Mouse (Mus musculus): Measurements from ENCODE around the gene Diras1. TPM values are rescaled to one million over a fixed set of nuclear protein-coding genes. Genes with fewer than 3 reads are reported as not detected.

The Diras1 gene
- polyA plus RNA-seq, 1 experiment from 2014 or later, result 8.7 TPM

GRCm38 (mm10) chr10:81025047-81025621 is 328 bp downstream of the Diras1 start:
- peak overlapping the region; percentile 48 for H3K4me3 ChIP-seq (replicated peaks)
- peak; percentile 63 for ATAC-seq (ENCODE audit: low FRiP score)
- peaks cover 2% of the 10 kb centered on the region for H3K36me3 ChIP-seq (replicated peaks)
- no peaks in the 10 kb centered on the region for H3K9me3 ChIP-seq
- no peak overlapping the region for H3K27ac ChIP-seq
- H3K9ac ChIP-seq, result peak overlapping the region; percentile 64
- H3K4me1 ChIP-seq, result peaks cover 13% of the 10 kb centered on the region
- peak overlapping the region; percentile 79 for H3K4me2 ChIP-seq
- peaks cover 56% of the 10 kb centered on the region for H3K27me3 ChIP-seq
- WGBS, result under 1% methylated on average over 32 of the region's 43 CpGs

- no peak overlapping the region for H3K27ac ChIP-seq
- H3K27me3 ChIP-seq, result peaks cover 56% of the 10 kb centered on the region
- peak overlapping the region; percentile 64; the same call in 1 of the 2 replicates for H3K9ac ChIP-seq
- H3K36me3 ChIP-seq (replicated peaks), result no peaks in the 10 kb centered on the region
- H3K9me3 ChIP-seq, result no peaks in the 10 kb centered on the region
- peak overlapping the region; percentile 48 for H3K4me3 ChIP-seq (replicated peaks)
- peak; percentile 5; the same call in 1 of the 2 replicates for ATAC-seq (ENCODE audit: low FRiP score)
- 77% methylated on average over 5 of the region's 5 CpGs for WGBS
- peak overlapping the region; percentile 79 for H3K4me2 ChIP-seq
- peaks cover 13% of the 10 kb centered on the region for H3K4me1 ChIP-seq
These were observed 1.0 kb downstream of the Diras1 start for GRCm38 (mm10) chr10:81024346-81024937.

- Histone ChIP-seq H3K27me3 (peaks cover 56% of the 10 kb centered on the region), H3K27ac (no peak overlapping the region), H3K9me3 (no peaks in the 10 kb centered on the region), H3K9ac (no peak overlapping the region), H3K4me2 (no peak overlapping the region), H3K36me3 (replicated peaks) (no peaks in the 10 kb centered on the region), H3K4me3 (replicated peaks) (no peak overlapping the region), H3K4me1 (peaks cover 11% of the 10 kb centered on the region)
- 68% methylated on average over 8 of the region's 8 CpGs for WGBS
- no peak for ATAC-seq (ENCODE audit: low FRiP score)
These were observed 2.7 kb downstream of the Diras1 start for GRCm38 (mm10) chr10:81022744-81023143.

DNA sequence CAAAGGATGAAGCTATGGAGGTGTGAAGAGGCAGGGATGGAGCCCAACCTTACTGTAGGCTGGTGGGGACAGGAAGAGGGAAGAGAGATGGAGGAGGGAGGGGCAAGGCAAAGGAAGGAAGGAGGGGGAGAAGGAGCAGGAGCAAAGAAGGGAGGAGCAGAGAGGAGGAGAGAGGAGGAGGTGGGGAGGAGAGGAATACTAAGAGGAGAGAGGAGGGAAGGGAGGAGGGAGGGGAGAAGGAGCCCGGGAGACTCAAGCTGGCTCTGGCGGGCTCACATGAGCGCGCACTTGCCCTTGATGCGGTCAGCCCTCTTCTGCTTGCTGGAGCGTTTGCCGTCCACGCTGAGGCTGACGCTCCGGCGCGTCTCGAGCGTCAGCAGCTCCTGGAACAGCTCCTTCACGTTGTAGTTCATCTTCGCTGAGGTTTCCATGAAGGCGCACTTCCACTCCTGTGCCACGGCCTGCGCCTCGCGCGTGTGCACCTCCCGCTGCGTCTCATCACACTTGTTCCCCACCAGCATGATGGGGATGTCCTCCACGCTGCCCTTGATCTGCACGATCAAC is 3.8 kb downstream of the Diras1 start:
- Histone ChIP-seq H3K4me2 (no peak overlapping the region), H3K4me3 (replicated peaks) (no peak overlapping the region)
- 24% methylated on average over 26 of the region's 26 CpGs for WGBS

GRCm38 (mm10) chr10:81020207-81020606 is 5.3 kb downstream of the Diras1 start:
- H3K27me3 ChIP-seq, result peaks cover 43% of the 10 kb centered on the region
- no peak overlapping the region for H3K27ac ChIP-seq
- no peaks in the 10 kb centered on the region for H3K9me3 ChIP-seq
- no peaks in the 10 kb centered on the region for H3K36me3 ChIP-seq (replicated peaks)
- ATAC-seq (ENCODE audit: low FRiP score), result no peak
- H3K4me1 ChIP-seq, result peaks cover 9% of the 10 kb centered on the region
- no peak overlapping the region for H3K4me2 ChIP-seq
- 55% methylated on average over 2 of the region's 2 CpGs for WGBS
- H3K4me3 ChIP-seq (replicated peaks), result no peak overlapping the region
- H3K9ac ChIP-seq, result no peak overlapping the region

More for the DNA sequence above, 3.8 kb downstream of the Diras1 start:
- H3K4me1 ChIP-seq, result peaks cover 11% of the 10 kb centered on the region
- no peak overlapping the region for H3K9ac ChIP-seq
- H3K27ac ChIP-seq, result no peak overlapping the region
- no peaks in the 10 kb centered on the region for H3K9me3 ChIP-seq
- H3K27me3 ChIP-seq, result peaks cover 50% of the 10 kb centered on the region
- no peaks in the 10 kb centered on the region for H3K36me3 ChIP-seq (replicated peaks)
- no peak for ATAC-seq (ENCODE audit: low FRiP score)

DNA sequence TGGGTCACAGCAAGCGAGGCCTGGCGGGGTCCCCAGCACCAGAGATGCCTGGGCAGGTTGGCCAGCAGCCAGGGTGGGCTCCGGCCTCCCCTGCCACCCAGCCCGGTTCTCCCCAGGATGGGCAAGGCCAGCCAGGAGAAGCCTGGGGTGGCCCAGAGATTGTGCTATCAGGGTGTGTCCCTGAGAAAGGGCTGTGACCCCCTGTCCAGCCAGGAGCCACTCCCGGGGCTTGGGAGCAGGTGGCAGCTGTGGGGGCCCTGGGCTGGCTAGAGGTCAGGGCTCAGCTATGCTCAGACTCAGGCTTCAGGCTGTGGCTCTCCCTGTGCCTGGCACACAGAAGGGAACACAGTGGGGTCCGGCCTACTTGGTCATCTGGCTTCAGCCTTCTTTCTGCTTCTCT is 5.8 kb downstream of the Diras1 start:
- 73% methylated on average over 6 of the region's 6 CpGs for WGBS
- Histone ChIP-seq H3K9me3 (no peaks in the 10 kb centered on the region), H3K4me3 (replicated peaks) (no peak overlapping the region), H3K9ac (no peak overlapping the region), H3K36me3 (replicated peaks) (no peaks in the 10 kb centered on the region), H3K4me1 (peaks cover 4% of the 10 kb centered on the region), H3K27me3 (peaks cover 38% of the 10 kb centered on the region), H3K4me2 (no peak overlapping the region), H3K27ac (no peak overlapping the region)
- no peak for ATAC-seq (ENCODE audit: low FRiP score)

GRCm38 (mm10) chr10:81018326-81018725 is 7.1 kb downstream of the Diras1 start:
- H3K27ac ChIP-seq, result no peak overlapping the region
- 44% methylated on average over 10 of the region's 10 CpGs for WGBS
- H3K9me3 ChIP-seq, result no peaks in the 10 kb centered on the region
- peaks cover 24% of the 10 kb centered on the region for H3K27me3 ChIP-seq
- H3K36me3 ChIP-seq (replicated peaks), result no peaks in the 10 kb centered on the region
- no peak overlapping the region for H3K4me2 ChIP-seq
- H3K9ac ChIP-seq, result no peak overlapping the region
- no peak overlapping the region for H3K4me3 ChIP-seq (replicated peaks)
- H3K4me1 ChIP-seq, result peaks cover 9% of the 10 kb centered on the region
- ATAC-seq (ENCODE audit: low FRiP score), result no peak

GRCm38 (mm10) chr10:81016645-81017044 is 8.8 kb downstream of the Diras1 start:
- Histone ChIP-seq H3K4me3 (replicated peaks) (no peak overlapping the region), H3K36me3 (replicated peaks) (no peaks in the 10 kb centered on the region), H3K9ac (no peak overlapping the region), H3K4me1 (peaks cover 9% of the 10 kb centered on the region), H3K4me2 (no peak overlapping the region), H3K27me3 (peaks cover 11% of the 10 kb centered on the region), H3K9me3 (no peaks in the 10 kb centered on the region), H3K27ac (no peak overlapping the region)
- ATAC-seq (ENCODE audit: low FRiP score), result no peak
- WGBS, result 10% methylated on average over 7 of the region's 7 CpGs

- no peak for ATAC-seq (ENCODE audit: low FRiP score)
- 83% methylated on average over 2 of the region's 2 CpGs for WGBS
These were observed 9.8 kb downstream of the Diras1 start for GRCm38 (mm10) chr10:81015666-81016065.

DNA sequence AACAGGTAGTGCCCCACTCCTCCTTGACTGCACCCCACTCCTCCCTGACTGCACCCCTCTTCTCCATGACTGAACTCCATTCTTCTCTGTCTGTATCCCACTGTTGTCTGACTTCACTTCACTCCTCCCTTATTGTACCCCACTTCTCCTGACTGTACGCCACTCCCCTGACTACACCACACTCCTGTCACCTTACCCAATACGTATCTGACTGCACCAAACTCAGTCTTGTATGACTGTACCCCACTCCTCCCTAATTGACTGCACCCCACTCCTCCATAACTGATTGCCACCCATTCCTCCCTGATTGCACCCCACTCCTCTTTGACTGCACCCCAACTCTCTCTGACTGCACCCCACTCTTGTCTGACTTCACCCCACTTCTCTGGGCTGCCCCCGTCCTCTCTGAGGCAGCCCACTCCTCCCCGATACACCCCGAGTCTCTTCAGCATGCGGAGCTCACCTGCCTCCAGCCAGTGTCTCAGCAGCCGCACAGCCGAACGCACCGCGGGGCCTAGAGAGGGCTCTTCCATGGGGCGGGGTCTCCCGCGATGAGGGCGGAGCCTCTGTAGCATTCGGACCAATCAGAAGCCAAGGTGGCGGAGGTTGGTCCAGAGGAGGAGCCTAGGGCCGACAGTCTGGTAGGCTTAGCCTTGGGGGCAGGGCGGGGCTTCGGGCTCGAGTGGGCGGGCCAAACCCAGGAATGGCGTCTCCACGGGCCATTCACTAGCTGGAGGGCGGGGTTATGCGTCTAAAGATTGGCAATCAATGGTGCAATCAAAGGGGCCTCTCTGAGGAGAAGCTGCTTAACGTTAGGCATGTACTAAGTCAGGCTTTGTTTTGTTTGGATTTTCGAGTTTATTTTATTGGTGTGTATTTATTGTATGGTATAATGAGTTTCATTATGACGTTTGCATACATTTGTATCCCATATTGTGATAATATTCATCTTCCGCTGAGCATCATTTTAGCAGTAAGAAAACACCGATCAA is 10.8 kb downstream of the Diras1 start, which contains the start of gene Gng7:
Gng7 (minus strand) TSS at position 553 of the 992 bp plus-strand sequence.
- no peaks in the 10 kb centered on the region for H3K9me3 ChIP-seq
- H3K27ac ChIP-seq, result no peak within 1 kb of the TSS
- H3K4me2 ChIP-seq, result peak within 1 kb of the TSS; percentile 62
- no peaks in the 10 kb centered on the region; the same call in 1 of the 2 replicates for H3K27me3 ChIP-seq
- H3K4me3 ChIP-seq (replicated peaks), result peak within 1 kb of the TSS; percentile 40
- ATAC-seq (ENCODE audit: low FRiP score), result peak; percentile 98
- peaks cover 9% of the 10 kb centered on the region for H3K4me1 ChIP-seq
- H3K36me3 ChIP-seq (replicated peaks), result no peaks in the 10 kb centered on the region
- H3K9ac ChIP-seq, result peak within 1 kb of the TSS; percentile 57
- WGBS, result 10% methylated on average over 31 of the region's 31 CpGs

More at GRCm38 (mm10) chr10:81015666-81016065, 9.8 kb downstream of the Diras1 start:
- Histone ChIP-seq H3K4me3 (replicated peaks) (no peak overlapping the region), H3K27ac (no peak overlapping the region), H3K4me1 (peaks cover 9% of the 10 kb centered on the region), H3K9me3 (no peaks in the 10 kb centered on the region), H3K4me2 (no peak overlapping the region), H3K27me3 (peaks cover 2% of the 10 kb centered on the region), H3K36me3 (replicated peaks) (no peaks in the 10 kb centered on the region), H3K9ac (no peak overlapping the region)

GRCm38 (mm10) chr10:81010851-81011250 is 14.6 kb downstream of the Diras1 start:
- 74% methylated on average over 6 of the region's 6 CpGs for WGBS
- no peak for ATAC-seq (ENCODE audit: low FRiP score)

DNA sequence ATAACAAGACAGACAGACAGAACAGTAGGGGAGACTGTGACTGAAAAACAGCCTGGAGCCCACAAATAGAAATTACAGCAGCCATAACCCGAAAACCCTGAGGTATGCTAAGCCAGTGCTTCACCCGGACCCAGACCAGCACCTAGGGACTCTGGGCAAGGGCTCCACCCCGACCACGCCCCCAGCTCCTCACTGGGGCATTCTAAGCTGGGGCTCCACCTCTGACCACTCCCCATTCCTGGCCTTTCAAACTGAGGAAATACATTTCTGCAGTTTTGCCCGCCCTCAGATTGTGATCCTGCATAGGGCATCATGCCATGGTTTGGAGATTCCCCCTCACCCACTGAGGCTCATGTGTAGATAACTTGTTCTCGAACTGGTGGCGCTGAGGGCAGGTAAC is 18.2 kb downstream of the Diras1 start:
- no peak for ATAC-seq (ENCODE audit: low FRiP score)
- Histone ChIP-seq H3K27ac (no peak overlapping the region), H3K36me3 (replicated peaks) (no peaks in the 10 kb centered on the region), H3K4me3 (replicated peaks) (no peak overlapping the region), H3K4me1 (0 out of 2 replicates have a peak, but pooled peaks cover 2% of the 10 kb centered on the region), H3K4me2 (no peak overlapping the region), H3K27me3 (no peaks in the 10 kb centered on the region), H3K9me3 (no peaks in the 10 kb centered on the region), H3K9ac (no peak overlapping the region)
- WGBS, result 44% methylated on average over 7 of the region's 7 CpGs

More at GRCm38 (mm10) chr10:81010851-81011250, 14.6 kb downstream of the Diras1 start:
- Histone ChIP-seq H3K4me2 (no peak overlapping the region), H3K27ac (no peak overlapping the region), H3K36me3 (replicated peaks) (no peaks in the 10 kb centered on the region), H3K9me3 (no peaks in the 10 kb centered on the region), H3K4me1 (peaks cover 7% of the 10 kb centered on the region), H3K9ac (0 out of 2 replicates have a peak overlapping the region, but pooled peaks have one; percentile 9), H3K27me3 (no peaks in the 10 kb centered on the region), H3K4me3 (replicated peaks) (no peak overlapping the region)
